Mouse (Mus musculus) testis, adult 2 months (tissue): Measurements from ENCODE around the gene Gng7. TPM values are rescaled to one million over a fixed set of nuclear protein-coding genes. Genes with fewer than 3 reads are reported as not detected.

ENCODE experiments used
- H3K27ac ChIP-seq: fragments of 200-500 bp; 2 replicates; pipeline ENCODE4 v1.5.1; 2012; ENCODE audit warnings: low read depth, low read length; ENCODE audit not compliant: control insufficient read depth, insufficient read depth
- H3K27me3 ChIP-seq: fragments of 200-500 bp; 2 replicates; pipeline ENCODE4 v1.6.1; 2012; ENCODE audit warnings: mild to moderate bottlenecking, low read length, moderate library complexity; ENCODE audit not compliant: control insufficient read depth, insufficient read depth
- H3K36me3 ChIP-seq: fragments of 200-500 bp; 2 replicates; pipeline ENCODE4 v1.6.1; 2012; ENCODE audit warnings: mild to moderate bottlenecking, low read length; ENCODE audit not compliant: control insufficient read depth, insufficient read depth
- H3K4me1 ChIP-seq: fragments of 200-500 bp; 2 replicates; pipeline ENCODE4 v1.6.1; 2012; ENCODE audit warnings: low read length; ENCODE audit not compliant: control insufficient read depth, insufficient read depth
- H3K4me3 ChIP-seq: fragments of 200-500 bp; 2 replicates; pipeline ENCODE4 v1.5.1; 2012; ENCODE audit warnings: low read depth, mild to moderate bottlenecking, low read length, moderate library complexity, mixed read lengths; ENCODE audit not compliant: control insufficient read depth
- CTCF ChIP-seq: fragments of 200-500 bp; IDR thresholded peaks from 2 replicates; pipeline ENCODE4 v1.5.1; 2012; ENCODE audit warnings: low read depth, mild to moderate bottlenecking, inconsistent platforms, low read length, moderate library complexity; ENCODE audit not compliant: control insufficient read depth, insufficient read depth, insufficient replicate concordance
- POLR2A ChIP-seq: fragments of 200-500 bp; IDR thresholded peaks from 2 replicates; pipeline ENCODE4 v1.6.1; 2012; ENCODE audit warnings: low read depth, mild to moderate bottlenecking, inconsistent platforms, low read length, moderate library complexity; ENCODE audit not compliant: control insufficient read depth
- polyA plus RNA-seq: library from polyadenylated mRNA; depleted of rRNA; stranded (reverse); fragments of >200 nt; gene quantifications from 2 replicates; pipeline ENCODE4 v1.2.3, GENCODE M21; 2012

Gene Gng7
- polyA plus RNA-seq, 1 experiment = 1.0 TPM

DNA sequence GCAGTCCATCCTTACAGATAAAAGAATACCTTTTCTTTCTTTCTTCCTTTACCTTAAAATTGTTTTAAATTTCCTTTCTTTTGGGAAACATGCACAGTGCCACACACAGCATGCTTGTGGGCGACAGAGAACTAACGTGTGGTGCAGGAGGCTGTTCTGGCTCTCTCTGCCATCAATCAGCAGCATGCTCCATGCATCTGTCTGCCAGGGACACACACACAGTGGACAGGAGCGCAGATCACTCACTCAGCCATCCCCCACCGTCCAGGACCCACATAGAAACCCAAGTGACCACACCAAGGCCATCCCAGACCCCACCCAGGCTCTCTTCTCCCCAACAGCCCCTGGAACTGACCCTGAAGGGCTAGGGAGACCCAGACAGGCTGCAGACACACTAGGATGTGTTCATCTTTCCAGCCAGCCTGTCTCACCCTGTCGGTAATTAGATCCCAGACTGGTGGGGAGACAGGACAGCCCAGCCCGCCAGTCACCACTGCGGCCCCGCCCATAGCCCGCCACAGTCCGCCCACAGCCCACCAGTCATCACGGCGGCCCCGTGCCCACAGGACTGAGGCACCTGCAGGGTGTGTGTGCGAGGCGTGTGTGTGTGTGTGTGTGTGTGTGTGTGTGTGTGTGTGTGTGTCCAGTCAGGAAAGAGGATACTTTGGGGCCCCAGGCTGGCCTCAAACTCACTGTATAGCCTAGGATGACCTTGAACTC is 75.8 kb downstream of the Gng7 start:
- TF ChIP-seq CTCF = no peak
- no peak for TF ChIP-seq POLR2A
- Histone ChIP-seq H3K4me3 (no peak overlapping the region; the same call in 1 of the 2 replicates), H3K36me3 (no peaks in the 10 kb centered on the region), H3K27me3 (no peaks in the 10 kb centered on the region), H3K27ac (no peak overlapping the region), H3K4me1 (peaks cover 18% of the 10 kb centered on the region)

DNA sequence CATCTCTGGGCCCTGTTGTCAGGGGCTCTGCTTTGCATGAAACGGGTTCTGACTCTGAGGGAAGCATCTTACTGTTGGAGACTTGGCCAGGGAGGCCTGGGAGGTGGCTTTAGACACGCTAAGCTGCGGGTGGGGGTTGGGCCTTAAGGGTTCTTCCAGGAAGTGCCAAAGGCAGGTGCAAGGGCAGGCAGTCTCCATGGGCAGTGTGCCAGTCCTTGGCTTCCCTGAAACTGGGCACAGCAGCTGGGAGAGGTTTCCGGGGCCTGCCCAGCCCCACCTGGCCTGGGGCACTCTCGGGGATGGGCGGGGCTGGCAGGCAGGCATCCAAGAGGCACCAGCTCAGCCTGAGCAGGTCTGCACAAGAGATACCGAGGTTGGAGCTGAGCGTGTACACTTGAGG is 77.1 kb downstream of the Gng7 start:
- H3K27ac ChIP-seq = no peak overlapping the region
- no peaks in the 10 kb centered on the region for H3K36me3 ChIP-seq
- no peak overlapping the region for H3K4me3 ChIP-seq
- H3K4me1 ChIP-seq = peaks cover 25% of the 10 kb centered on the region
- no peaks in the 10 kb centered on the region for H3K27me3 ChIP-seq
- no peak for TF ChIP-seq CTCF
- TF ChIP-seq POLR2A = no peak

DNA sequence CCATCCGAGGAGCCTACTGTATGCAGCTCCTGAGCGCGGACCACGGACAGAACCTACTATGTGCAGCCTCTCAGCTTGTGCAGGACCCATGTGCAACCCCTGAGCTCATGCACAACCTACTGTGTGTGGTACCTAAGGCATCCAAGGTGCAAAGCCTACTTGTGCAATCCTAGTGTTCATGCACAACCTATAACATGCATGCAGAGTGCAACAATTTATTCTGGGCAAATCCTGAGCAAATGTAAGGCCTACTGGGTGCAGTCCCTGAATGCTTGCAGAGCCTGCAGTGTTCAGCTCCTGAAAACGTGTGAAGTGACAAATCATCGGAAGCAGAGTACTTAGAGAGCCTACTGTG is 78.0 kb downstream of the Gng7 start:
- no peak overlapping the region for H3K27ac ChIP-seq
- H3K4me3 ChIP-seq = no peak overlapping the region
- TF ChIP-seq CTCF = no peak
- TF ChIP-seq POLR2A = no peak
- no peaks in the 10 kb centered on the region for H3K27me3 ChIP-seq
- peaks cover 32% of the 10 kb centered on the region for H3K4me1 ChIP-seq
- no peaks in the 10 kb centered on the region for H3K36me3 ChIP-seq

DNA sequence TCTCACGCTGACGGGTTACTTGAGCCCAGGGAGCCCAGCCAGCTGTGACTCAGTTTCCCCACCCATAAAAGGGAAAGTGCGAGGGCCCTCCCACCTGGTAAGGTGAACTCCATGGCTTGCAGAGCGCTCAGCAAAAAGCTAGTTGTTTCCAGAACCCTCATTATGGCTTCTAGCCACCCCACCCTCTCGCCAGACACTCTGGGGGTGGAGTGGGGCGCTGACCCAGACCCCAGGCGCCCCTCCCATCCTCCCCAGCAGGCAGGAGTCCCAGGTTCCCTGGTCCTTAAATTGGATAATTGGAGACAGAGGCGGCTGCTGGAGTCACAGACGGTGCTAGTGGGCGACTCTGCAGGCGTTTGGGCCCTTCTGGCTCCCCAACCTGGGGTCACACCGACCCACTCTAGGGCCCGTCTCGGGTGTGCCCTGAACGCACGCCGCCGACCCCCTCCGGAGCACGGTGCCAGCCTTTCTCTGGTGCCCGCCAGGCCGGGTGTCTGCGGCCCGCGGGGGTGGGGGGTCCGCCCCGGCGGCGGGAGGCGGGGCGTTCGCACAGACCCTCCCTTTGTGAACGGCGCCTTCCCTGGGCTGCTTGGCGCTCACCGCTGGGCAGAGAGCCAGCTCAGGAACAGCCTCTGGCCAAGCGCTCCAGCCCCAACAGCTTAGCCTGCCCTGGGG is 78.5 kb downstream of the Gng7 start:
- peaks cover 36% of the 10 kb centered on the region for H3K4me1 ChIP-seq
- no peaks in the 10 kb centered on the region for H3K36me3 ChIP-seq
- H3K27me3 ChIP-seq = no peaks in the 10 kb centered on the region
- no peak overlapping the region for H3K4me3 ChIP-seq
- TF ChIP-seq POLR2A (no peak), CTCF (no peak)
- no peak overlapping the region for H3K27ac ChIP-seq

GRCm38 (mm10) chr10:80935698-80936097 is 79.0 kb downstream of the Gng7 start:
- TF ChIP-seq POLR2A (no peak), CTCF (no peak)
- no peak overlapping the region for H3K27ac ChIP-seq

DNA sequence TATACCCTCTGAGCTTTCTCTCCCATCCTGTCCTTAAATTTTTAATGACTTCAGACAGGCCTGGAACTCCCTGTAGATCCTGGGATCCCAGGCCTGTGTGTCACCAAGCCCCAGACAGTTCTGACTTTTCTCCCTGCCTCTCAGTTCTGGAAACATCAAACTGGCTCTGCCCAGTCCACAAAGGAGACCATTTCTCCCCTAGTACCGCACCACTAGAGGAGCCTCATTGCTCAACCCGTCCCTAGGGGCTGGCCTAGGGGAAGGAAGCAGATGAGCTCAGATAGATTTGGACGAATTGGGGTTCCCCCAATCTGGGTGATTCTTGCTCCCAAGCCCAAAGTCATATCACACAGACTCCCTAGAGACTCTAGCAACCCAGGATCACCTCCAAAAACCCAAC is 79.5 kb downstream of the Gng7 start:
- H3K27ac ChIP-seq = no peak overlapping the region
- H3K27me3 ChIP-seq = no peaks in the 10 kb centered on the region
- peaks cover 38% of the 10 kb centered on the region for H3K4me1 ChIP-seq
- no peak overlapping the region for H3K4me3 ChIP-seq
- no peaks in the 10 kb centered on the region for H3K36me3 ChIP-seq
- TF ChIP-seq POLR2A (no peak), CTCF (no peak)

More at GRCm38 (mm10) chr10:80935698-80936097, 79.0 kb downstream of the Gng7 start:
- no peaks in the 10 kb centered on the region for H3K27me3 ChIP-seq
- H3K4me3 ChIP-seq = no peak overlapping the region
- no peaks in the 10 kb centered on the region for H3K36me3 ChIP-seq
- peaks cover 37% of the 10 kb centered on the region for H3K4me1 ChIP-seq

- Histone ChIP-seq H3K27ac (no peak overlapping the region), H3K36me3 (no peaks in the 10 kb centered on the region), H3K4me3 (no peak overlapping the region), H3K4me1 (peaks cover 38% of the 10 kb centered on the region), H3K27me3 (no peaks in the 10 kb centered on the region)
- TF ChIP-seq CTCF = no peak
- TF ChIP-seq POLR2A = no peak
Measured at GRCm38 (mm10) chr10:80934136-80934985, 80.4 kb downstream of the Gng7 start.
